Mouse (Mus musculus) small intestine, adult 10 weeks (tissue): ENCODE measurements around the gene P3h3. TPM values are rescaled to one million over a fixed set of nuclear protein-coding genes. Genes with fewer than 3 reads are reported as not detected.

Source experiments
- polyA plus RNA-seq: library from polyadenylated mRNA; stranded (reverse); fragments of 350-450 nt; fragmentation: Illumina TruSeq; extraction: RNeasy Lipid Tissue Mini Kit (QIAGEN cat#74804); gene quantifications from one replicate; pipeline ENCODE4 v1.2.3, GENCODE M21; 2014; ENCODE audit warnings: low replicate concordance

The P3h3 gene
- not detected for polyA plus RNA-seq

DNA sequence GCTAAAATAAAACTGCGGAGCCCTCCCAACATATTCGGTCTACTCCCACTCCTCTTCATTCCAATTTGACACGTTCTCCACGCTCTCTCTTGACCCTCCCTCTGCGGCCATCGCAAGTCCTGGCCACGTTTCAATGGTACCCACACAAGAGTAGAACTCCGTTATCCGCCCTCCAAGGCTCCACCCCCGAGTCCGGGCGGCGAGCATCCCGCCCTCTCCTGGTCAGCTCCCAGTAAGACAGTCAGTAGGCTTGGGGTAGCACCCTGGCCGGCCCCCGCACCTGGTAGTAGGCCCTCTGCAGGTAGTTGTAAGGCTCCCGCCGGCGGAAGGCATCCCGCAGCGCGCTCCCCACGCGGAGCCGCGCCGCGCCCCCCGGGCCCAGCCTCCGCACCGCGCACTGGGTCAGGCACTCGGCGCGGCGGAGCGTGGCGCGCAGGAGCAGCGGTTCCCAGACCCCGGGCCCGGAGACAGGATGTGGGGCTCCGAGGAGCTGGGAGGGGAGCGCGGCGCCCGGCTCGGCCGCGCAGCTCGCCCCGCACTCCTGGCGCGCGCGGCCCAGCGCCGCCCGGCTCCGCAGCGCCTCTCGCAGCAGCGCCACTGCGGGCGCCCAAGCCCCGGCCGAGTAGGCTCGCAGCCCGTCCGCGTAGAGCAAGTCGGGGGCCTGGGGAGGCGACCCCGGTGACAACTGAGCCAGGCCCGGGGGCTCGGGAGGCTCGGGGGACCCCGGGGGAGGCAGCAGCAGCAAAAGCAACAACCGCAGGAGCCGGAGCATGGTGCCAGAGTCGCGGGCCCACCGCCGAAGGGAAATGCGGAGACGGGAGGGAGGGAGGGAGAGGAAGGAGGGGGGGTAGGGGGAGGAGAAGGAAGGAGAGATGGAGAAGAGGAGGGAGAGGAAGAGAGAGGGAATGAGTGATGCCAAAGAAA, at the start of gene P3h3:
P3h3 (minus strand) TSS at position 837 of the 924 bp plus-strand sequence.

GRCm38 (mm10) chr6:124887986-124888385, 30.4 kb upstream of the P3h3 start, which contains the start of gene Cd4:
Gene Cd4 (minus strand): TSS chr6:124888221.

GRCm38 (mm10) chr6:124863658-124864298, 6.2 kb upstream of the P3h3 start, which contains the start of gene Gpr162:
Gene Gpr162 (minus strand): TSS chr6:124863983.

DNA sequence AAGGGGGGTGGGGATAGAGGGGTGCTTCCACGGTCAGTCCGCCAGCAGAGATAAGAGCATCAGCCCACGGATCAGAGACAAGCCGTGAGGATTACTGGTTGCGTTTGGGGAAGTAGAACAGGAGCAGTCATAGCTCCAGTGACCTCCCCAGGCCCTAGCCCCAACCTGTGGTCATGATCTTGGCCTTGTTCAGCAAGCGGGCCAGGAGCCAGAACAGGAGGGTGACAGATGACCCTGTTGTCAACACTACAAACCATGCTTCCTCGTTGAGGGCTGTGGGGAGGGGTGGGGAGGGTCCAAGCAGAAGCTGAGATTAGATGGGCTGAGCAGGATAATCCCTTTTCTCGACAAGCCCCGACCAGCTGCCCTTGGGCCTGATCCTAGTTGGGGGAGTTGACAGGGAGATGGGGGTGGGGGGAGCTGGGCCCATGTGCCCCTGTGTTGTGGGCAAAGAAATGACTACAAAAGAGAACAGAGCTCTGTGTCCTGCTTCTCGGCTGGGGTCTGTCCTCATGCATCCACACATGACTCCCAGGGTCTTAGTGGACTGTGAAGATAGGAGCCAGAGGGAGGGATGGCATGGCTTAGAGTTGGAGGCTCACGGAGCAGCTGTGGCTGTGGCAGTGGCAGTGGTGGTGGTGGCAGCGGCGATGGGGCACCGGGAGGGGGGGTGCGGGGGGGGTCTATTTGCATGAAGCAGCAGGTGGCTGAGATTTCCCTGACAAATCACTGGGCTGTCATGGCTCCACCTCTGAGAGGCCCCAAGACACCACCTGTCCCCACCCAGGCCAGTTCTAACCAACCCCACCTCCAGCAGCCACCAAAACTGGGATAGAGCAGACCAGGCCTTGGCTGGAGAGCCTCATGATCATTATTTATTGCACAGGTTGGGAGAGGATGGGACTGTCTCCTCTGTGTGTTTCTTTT, 17.0 kb downstream of the P3h3 start, which contains the start of gene Gnb3:
Gnb3 (minus strand) TSS at position 35 of the 927 bp plus-strand sequence.

DNA sequence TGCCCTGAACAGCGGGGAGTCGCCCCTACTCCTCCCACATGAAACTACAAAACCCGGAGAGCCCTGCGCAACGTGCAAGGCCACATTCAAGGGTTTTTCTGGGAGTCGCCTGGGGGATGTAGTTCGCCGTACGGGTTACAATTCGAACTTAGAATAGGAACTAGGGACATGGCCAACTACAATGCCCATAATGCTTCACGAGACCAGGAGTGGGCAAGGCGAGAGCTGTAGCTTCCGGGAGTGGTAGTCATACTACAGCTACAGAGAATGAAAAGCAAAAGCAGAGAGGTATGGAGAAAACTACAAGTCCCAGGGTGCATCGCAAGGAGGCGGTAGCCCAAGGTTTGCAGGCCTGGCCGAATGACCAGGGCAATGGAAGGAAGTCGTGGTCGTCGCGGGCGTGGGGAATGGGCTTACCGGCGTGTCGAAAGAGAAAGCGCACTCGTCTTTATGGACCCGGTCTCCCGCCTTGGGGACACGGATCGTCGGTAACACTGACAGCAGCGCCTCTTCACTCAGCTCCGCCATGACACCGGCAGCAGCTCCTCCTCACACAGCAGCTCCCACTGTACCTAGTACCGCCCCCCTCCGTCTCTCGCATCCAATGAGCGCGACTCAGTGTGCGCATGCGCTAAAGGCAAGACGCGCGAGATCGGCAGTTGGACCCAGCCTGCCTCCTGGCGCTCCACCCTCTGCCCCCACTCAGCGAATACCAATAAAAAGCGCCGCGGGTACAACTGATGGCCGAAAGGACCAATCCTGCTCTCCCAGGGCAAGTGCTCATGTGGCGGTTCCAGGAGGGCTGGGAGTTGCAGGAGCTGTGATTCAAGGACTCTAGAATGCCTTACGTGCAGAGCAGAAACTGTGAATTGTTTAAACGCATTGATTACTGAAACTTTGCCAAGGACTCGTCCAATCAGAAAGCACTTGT, 28.4 kb downstream of the P3h3 start, which contains the start of the genes Usp5 and Cdca3:
Usp5 (minus strand) TSS at position 617 of the 931 bp plus-strand sequence.
Cdca3 (plus strand) TSS at position 680 of the 931 bp plus-strand sequence.

DNA sequence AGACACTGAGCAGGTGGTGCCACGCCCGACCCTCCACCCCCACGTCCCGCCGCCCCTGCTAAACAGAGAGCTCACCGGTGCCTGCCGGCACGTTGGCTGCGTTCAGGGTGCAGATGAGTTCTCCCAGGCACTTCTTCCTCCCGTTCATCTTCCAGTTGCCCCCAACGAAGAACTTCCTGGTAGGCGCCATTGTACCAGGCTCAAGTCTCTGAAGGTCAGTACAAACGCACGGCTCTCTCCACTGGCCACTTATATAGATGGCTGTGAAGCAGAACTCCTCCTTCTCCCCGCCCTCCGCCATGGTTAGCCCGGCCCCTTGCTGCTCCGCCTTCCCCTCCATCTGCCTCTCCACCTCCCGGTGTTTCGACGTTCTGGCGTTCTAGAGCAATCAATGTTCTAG, 43.6 kb downstream of the P3h3 start, which contains the start of gene Tpi1:
Tpi1 (minus strand) TSS at position 364 of the 400 bp plus-strand sequence.

DNA sequence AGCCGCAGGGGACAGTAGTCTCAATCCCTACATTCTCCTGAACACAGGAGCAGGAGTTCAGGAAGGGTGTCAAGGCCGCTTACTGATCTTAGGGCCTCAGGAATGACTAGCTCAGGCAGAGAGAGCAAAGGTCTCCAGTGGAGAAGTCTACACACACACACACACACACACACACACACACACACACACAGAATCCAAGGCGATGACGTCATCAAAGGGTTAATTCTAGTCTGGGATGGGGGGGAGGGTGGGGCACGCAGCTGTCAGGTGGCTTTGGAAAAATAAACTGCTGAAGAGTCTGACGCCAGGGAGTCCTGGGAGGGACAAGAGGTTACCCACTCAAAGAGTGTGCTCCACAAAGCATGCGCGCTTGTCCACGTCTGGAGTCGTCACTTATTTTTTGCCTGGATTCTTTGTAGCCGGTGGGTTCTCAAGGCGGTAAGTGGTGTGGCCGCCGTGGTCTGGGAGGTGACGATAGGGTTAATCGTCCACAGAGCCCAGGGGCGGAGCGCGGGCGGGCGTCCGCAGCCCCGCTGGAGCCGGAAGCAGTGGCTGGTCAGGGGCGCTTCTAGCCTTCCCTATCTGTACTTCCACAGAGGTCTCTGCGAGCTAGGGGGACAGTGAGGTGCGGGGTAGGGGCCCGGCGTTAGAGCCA, 49.1 kb downstream of the P3h3 start, which contains the start of gene Spsb2:
Spsb2 (plus strand) TSS at position 304 of the 655 bp plus-strand sequence.

Other genes with a start within 250 kb of the P3h3 start
- 0.30 TPM for gene C1s2, start 221.7 kb downstream of the P3h3 start, polyA plus RNA-seq
- gene Lpcat3, start 194.7 kb downstream of the P3h3 start, polyA plus RNA-seq = 128 TPM
- 8.9 TPM for gene Emg1, start 145.6 kb downstream of the P3h3 start, polyA plus RNA-seq
- gene Phb2, start 145.4 kb downstream of the P3h3 start, polyA plus RNA-seq = 27.4 TPM
- gene Ptpn6, start 119.0 kb downstream of the P3h3 start, polyA plus RNA-seq = 0.89 TPM
- gene Grcc10, start 116.4 kb downstream of the P3h3 start, polyA plus RNA-seq = 1.6 TPM
- not detected for gene Gm45234, start 101.7 kb downstream of the P3h3 start, polyA plus RNA-seq
- 0.41 TPM for gene Atn1, start 101.2 kb downstream of the P3h3 start, polyA plus RNA-seq
- gene Eno2, start 88.1 kb downstream of the P3h3 start, polyA plus RNA-seq = 0.41 TPM
- not detected for gene Lrrc23, start 78.0 kb downstream of the P3h3 start, polyA plus RNA-seq
- gene Spsb2, start 49.1 kb downstream of the P3h3 start, polyA plus RNA-seq = not detected
- 27.8 TPM for gene Tpi1, start 43.5 kb downstream of the P3h3 start, polyA plus RNA-seq
- gene Usp5, start 28.3 kb downstream of the P3h3 start, polyA plus RNA-seq = 12.5 TPM
- gene Cdca3, start 28.2 kb downstream of the P3h3 start, polyA plus RNA-seq = 6.3 TPM
- gene Gnb3, start 17.5 kb downstream of the P3h3 start, polyA plus RNA-seq = not detected
- not detected for gene Gpr162, start 6.2 kb upstream of the P3h3 start, polyA plus RNA-seq
- gene Cd4, start 30.5 kb upstream of the P3h3 start, polyA plus RNA-seq = 2.6 TPM
- not detected for gene Lag3, start 54.0 kb upstream of the P3h3 start, polyA plus RNA-seq
- gene Ptms, start 62.4 kb upstream of the P3h3 start, polyA plus RNA-seq = 75.4 TPM
- 12.7 TPM for gene Mlf2, start 73.6 kb upstream of the P3h3 start, polyA plus RNA-seq
- 17.0 TPM for gene Cops7a, start 107.8 kb upstream of the P3h3 start, polyA plus RNA-seq
- 0.33 TPM for gene Pianp, start 138.9 kb upstream of the P3h3 start, polyA plus RNA-seq
- 12.7 TPM for gene Zfp384, start 151.4 kb upstream of the P3h3 start, polyA plus RNA-seq
- gene Ing4, start 182.0 kb upstream of the P3h3 start, polyA plus RNA-seq = 18.8 TPM
- 2.5 TPM for gene Acrbp, start 191.9 kb upstream of the P3h3 start, polyA plus RNA-seq
- gene Lpar5, start 210.2 kb upstream of the P3h3 start, polyA plus RNA-seq = 1.6 TPM
- gene Chd4, start 238.2 kb upstream of the P3h3 start, polyA plus RNA-seq = 31.1 TPM